Mouse (Mus musculus): ENCODE results near the gene Zar1.
A peak's percentile ranks its signal among the peaks of the same experiment; 100 is the strongest.
"Not testable (repeated sequence)": the region's sequence is repeated elsewhere in the genome, so short reads cannot be mapped to it uniquely, and the experiment has no call there.

Zar1 gene

GRCm38 (mm10) chr5:72580970-72581332 is at the start of gene Zar1:
Zar1 (minus strand) TSS chr5:72581254.
- DNase-seq (ENCODE audit: low spot score in 2 of 2), result not testable (repeated sequence)

- DNase-seq (ENCODE audit: low spot score in 2 of 2), result no peak
Observed at GRCm38 (mm10) chr5:72630026-72630425, 49.0 kb upstream of the Zar1 start.

- no peak for DNase-seq (ENCODE audit: low spot score in 2 of 2)
Observed at GRCm38 (mm10) chr5:72621022-72621421, 40.0 kb upstream of the Zar1 start.

GRCm38 (mm10) chr5:72617413-72617812 is 36.4 kb upstream of the Zar1 start:
- DNase-seq (ENCODE audit: low spot score in 2 of 2), result no peak

GRCm38 (mm10) chr5:72603138-72603537 is 22.1 kb upstream of the Zar1 start:
- DNase-seq (ENCODE audit: low spot score in 2 of 2), result no peak

- DNase-seq (ENCODE audit: low spot score in 2 of 2), result peak in 1 of 2 experiments; percentile 21
Observed at GRCm38 (mm10) chr5:72601006-72601405, 20.0 kb upstream of the Zar1 start.

GRCm38 (mm10) chr5:72587192-72587681 is 6.2 kb upstream of the Zar1 start, which contains the start of gene Gm5868:
Gm5868 (minus strand) TSS chr5:72587551.
- no peak for DNase-seq (ENCODE audit: low spot score in 2 of 2)

GRCm38 (mm10) chr5:72586667-72587191 is 5.7 kb upstream of the Zar1 start:
- not testable (repeated sequence) for DNase-seq (ENCODE audit: low spot score in 2 of 2)

- not testable (repeated sequence) for DNase-seq (ENCODE audit: low spot score in 2 of 2)
Observed at GRCm38 (mm10) chr5:72586122-72586521, 5.1 kb upstream of the Zar1 start.

- not testable (repeated sequence) for DNase-seq (ENCODE audit: low spot score in 2 of 2)
Observed at GRCm38 (mm10) chr5:72580088-72580969, 725 bp downstream of the Zar1 start.

GRCm38 (mm10) chr5:72579599-72579998 is 1.5 kb downstream of the Zar1 start:
- not testable (repeated sequence) for DNase-seq (ENCODE audit: low spot score in 2 of 2)

- no peak for DNase-seq (ENCODE audit: low spot score in 2 of 2)
Observed at GRCm38 (mm10) chr5:72565621-72566020, 15.4 kb downstream of the Zar1 start.

- DNase-seq (ENCODE audit: low spot score in 2 of 2), result not testable (repeated sequence)
Observed at GRCm38 (mm10) chr5:72563183-72563582, 17.9 kb downstream of the Zar1 start.

GRCm38 (mm10) chr5:72560976-72561628 is 20.0 kb downstream of the Zar1 start:
- DNase-seq (ENCODE audit: low spot score in 2 of 2), result no peak

GRCm38 (mm10) chr5:72559544-72560049 is 21.5 kb downstream of the Zar1 start, which contains the start of gene Nfxl1:
Nfxl1 (minus strand) TSS chr5:72559684.
- peak; percentile 74 to 95 for DNase-seq (ENCODE audit: low spot score in 2 of 2)

GRCm38 (mm10) chr5:72558716-72559526 is 22.1 kb downstream of the Zar1 start:
- peak in 1 of 2 experiments; percentile 30 for DNase-seq (ENCODE audit: low spot score in 2 of 2)

- DNase-seq (ENCODE audit: low spot score in 2 of 2), result no peak
Observed at GRCm38 (mm10) chr5:72556245-72556644, 24.8 kb downstream of the Zar1 start.

- no peak for DNase-seq (ENCODE audit: low spot score in 2 of 2)
Observed at GRCm38 (mm10) chr5:72551209-72551608, 29.8 kb downstream of the Zar1 start.

GRCm38 (mm10) chr5:72528896-72529295 is 52.2 kb downstream of the Zar1 start:
- no peak for DNase-seq (ENCODE audit: low spot score in 2 of 2)
